Mouse (Mus musculus) forebrain, embryonic 16.5 days (tissue): ENCODE measurements around the gene Dstyk. TPM values are rescaled to one million over a fixed set of nuclear protein-coding genes. Genes with fewer than 3 reads are reported as not detected.

Source experiments
- ATAC-seq: fragments of 200-750 bp; cut with Nextera tagmentation; 2 replicates; pipeline ENCODE4 v1.8.0; 2017; ENCODE audit warnings: mild to moderate bottlenecking, moderate library complexity
- H3K27ac ChIP-seq: fragments of 300-500 bp; sonication (generic); 2 replicates; pipeline ENCODE4 v1.5.1; 2014; ENCODE audit warnings: low read length, control low read depth
- H3K27me3 ChIP-seq: fragments of 300-500 bp; sonication (generic); replicated peaks from 2 replicates; pipeline ENCODE4 v1.6.1; 2014; ENCODE audit warnings: low read length; ENCODE audit not compliant: control insufficient read depth, insufficient read depth
- H3K36me3 ChIP-seq: fragments of 300-500 bp; sonication (generic); 2 replicates; pipeline ENCODE4 v1.6.1; 2014; ENCODE audit not compliant: control insufficient read depth, insufficient read depth
- H3K4me1 ChIP-seq: fragments of 300-500 bp; sonication (generic); replicated peaks from 2 replicates; pipeline ENCODE4 v1.6.1; 2014; ENCODE audit warnings: low read length; ENCODE audit not compliant: control insufficient read depth, insufficient read depth
- H3K4me2 ChIP-seq: fragments of 300-500 bp; sonication (generic); 2 replicates; pipeline ENCODE4 v1.6.1; 2014; ENCODE audit warnings: mild to moderate bottlenecking, low read length, control low read depth
- H3K4me3 ChIP-seq: fragments of 300-500 bp; sonication (generic); replicated peaks from 2 replicates; pipeline ENCODE4 v1.5.1; 2014; ENCODE audit warnings: mild to moderate bottlenecking, low read length, control low read depth
- H3K9ac ChIP-seq: fragments of 300-500 bp; sonication (generic); replicated peaks from 2 replicates; pipeline ENCODE4 v1.6.1; 2014; ENCODE audit warnings: low read depth, low read length, control low read depth
- H3K9me3 ChIP-seq: fragments of 300-500 bp; sonication (generic); 2 replicates; pipeline ENCODE4 v1.6.1; 2016; ENCODE audit warnings: low read length; ENCODE audit not compliant: control insufficient read depth
- WGBS: fragments of 180-500 bp; shearing (Covaris S2); extraction: QIAGEN DNeasy Blood & Tissue Kit; methylation state at CpG from one replicate; pipeline ENCODE4 v1.1.7; 2014; 5-methylcytosine and 5-hydroxymethylcytosine counted together
- polyA plus RNA-seq: library from polyadenylated mRNA; unstranded; fragments of >200 nt; fragmentation: Nextera tagmentation; extraction: Ambion mirVana; gene quantifications from 2 replicates; pipeline ENCODE4 v1.2.1, GENCODE M21; 2015

The Dstyk gene
- polyA plus RNA-seq, 1 experiment from 2014 or later, result 13.1 TPM

DNA sequence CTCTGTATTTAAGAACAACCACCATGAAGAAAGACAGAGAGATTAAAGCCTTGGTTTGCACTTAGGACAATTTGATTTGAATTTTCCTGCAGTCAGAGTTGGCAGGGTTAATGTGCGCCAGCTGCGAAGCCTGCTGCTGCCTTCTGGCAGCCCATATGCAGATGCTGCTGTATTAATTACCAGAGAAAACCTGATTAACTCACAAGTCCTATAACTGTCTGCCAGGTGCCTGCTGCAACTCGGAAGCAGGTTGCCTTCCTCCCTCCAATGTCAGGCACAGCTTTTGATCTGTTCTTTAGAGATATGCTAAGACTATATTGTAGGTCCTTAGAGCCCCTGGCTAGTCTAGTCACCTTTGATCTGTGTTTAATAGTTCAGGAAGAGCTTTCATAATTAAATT is 13.5 kb downstream of the Dstyk start:
- Histone ChIP-seq H3K27me3 (no peaks in the 10 kb centered on the region), H3K4me3 (no peak overlapping the region), H3K27ac (peak overlapping the region; percentile 55), H3K9ac (no peak overlapping the region), H3K4me2 (no peak overlapping the region), H3K4me1 (peaks cover 29% of the 10 kb centered on the region), H3K9me3 (no peaks in the 10 kb centered on the region), H3K36me3 (peaks cover 5% of the 10 kb centered on the region; the same call in 1 of the 2 replicates)
- peak; percentile 66 for ATAC-seq
- WGBS, result 25% methylated on average over 3 of the region's 3 CpGs

DNA sequence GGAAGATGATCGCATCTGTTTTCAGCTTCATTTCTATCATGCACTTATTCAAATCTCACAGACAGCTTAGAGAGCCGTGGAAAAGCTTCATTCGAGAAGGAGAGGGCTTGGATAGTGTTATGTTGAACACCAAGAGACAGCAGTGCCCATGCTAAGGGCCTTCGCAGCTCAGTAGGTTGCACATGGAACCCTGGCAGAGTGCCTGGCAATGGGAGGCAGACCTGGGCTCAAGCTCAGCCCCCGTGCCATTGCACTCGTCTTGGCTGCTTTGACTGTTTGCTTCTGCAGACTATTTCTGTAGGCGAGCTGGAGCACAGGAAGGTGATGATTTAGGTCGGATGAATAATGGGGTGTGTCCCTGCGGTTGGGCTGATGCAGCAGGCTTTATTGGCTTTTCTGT is 14.4 kb downstream of the Dstyk start:
- H3K9ac ChIP-seq, result no peak overlapping the region
- no peak overlapping the region for H3K4me3 ChIP-seq
- H3K9me3 ChIP-seq, result no peaks in the 10 kb centered on the region
- peak overlapping the region; percentile 55 for H3K27ac ChIP-seq
- 54% methylated on average over 9 of the region's 9 CpGs for WGBS
- peaks cover 29% of the 10 kb centered on the region for H3K4me1 ChIP-seq
- H3K36me3 ChIP-seq, result peaks cover 5% of the 10 kb centered on the region; the same call in 1 of the 2 replicates
- H3K4me2 ChIP-seq, result no peak overlapping the region
- no peaks in the 10 kb centered on the region for H3K27me3 ChIP-seq
- peak; percentile 49 for ATAC-seq

DNA sequence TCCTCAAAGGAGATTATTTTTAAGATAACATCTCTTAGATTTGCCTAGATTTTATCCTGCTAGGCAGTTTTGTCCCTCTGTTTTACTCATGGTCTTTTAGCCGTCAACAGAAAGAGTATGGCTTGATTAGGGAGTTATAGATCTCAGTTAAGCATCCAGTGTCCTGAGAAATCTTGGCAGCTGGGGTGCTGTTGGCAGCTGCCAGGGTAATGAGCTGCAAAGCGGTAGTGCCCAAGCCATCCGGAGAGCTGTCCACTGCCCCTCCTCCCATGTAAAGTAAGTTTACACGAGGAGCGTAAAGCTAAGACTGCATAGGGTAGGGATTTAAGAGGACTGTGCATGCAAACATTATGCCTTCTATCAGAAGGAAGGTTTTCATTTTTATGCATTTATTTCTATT is 16.0 kb downstream of the Dstyk start:
- H3K27me3 ChIP-seq, result no peaks in the 10 kb centered on the region
- no peak overlapping the region for H3K4me2 ChIP-seq
- H3K9me3 ChIP-seq, result no peaks in the 10 kb centered on the region
- WGBS, result 55% methylated on average over 5 of the region's 5 CpGs
- H3K9ac ChIP-seq, result no peak overlapping the region
- peaks cover 29% of the 10 kb centered on the region for H3K4me1 ChIP-seq
- H3K27ac ChIP-seq, result no peak overlapping the region
- peaks cover 5% of the 10 kb centered on the region; the same call in 1 of the 2 replicates for H3K36me3 ChIP-seq
- H3K4me3 ChIP-seq, result no peak overlapping the region
- ATAC-seq, result no peak

DNA sequence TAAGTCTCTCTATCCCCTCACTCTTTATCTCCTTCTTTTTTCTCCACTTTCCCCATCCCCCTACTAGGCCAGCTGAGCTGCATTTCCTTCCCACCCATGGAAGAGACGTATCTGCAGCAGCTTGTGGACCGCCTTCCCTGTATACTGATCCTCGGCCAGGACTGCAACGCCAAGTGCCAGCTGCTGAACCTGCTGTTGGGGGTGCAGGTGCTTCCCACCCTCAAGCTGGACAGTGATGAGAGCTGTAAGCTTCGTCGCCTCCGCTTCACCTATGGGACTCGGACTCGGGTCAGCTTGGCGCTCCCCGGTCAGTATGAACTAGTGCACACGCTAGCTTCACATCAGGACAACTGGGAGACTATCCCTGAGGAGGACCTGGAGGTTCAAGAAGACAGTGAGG is 16.7 kb downstream of the Dstyk start:
- H3K4me1 ChIP-seq, result peaks cover 29% of the 10 kb centered on the region
- no peak for ATAC-seq
- WGBS, result 90% methylated on average over 12 of the region's 12 CpGs
- no peak overlapping the region for H3K27ac ChIP-seq
- no peaks in the 10 kb centered on the region for H3K9me3 ChIP-seq
- peaks cover 5% of the 10 kb centered on the region; the same call in 1 of the 2 replicates for H3K36me3 ChIP-seq
- H3K9ac ChIP-seq, result no peak overlapping the region
- H3K4me2 ChIP-seq, result no peak overlapping the region
- H3K27me3 ChIP-seq, result no peaks in the 10 kb centered on the region
- H3K4me3 ChIP-seq, result no peak overlapping the region

DNA sequence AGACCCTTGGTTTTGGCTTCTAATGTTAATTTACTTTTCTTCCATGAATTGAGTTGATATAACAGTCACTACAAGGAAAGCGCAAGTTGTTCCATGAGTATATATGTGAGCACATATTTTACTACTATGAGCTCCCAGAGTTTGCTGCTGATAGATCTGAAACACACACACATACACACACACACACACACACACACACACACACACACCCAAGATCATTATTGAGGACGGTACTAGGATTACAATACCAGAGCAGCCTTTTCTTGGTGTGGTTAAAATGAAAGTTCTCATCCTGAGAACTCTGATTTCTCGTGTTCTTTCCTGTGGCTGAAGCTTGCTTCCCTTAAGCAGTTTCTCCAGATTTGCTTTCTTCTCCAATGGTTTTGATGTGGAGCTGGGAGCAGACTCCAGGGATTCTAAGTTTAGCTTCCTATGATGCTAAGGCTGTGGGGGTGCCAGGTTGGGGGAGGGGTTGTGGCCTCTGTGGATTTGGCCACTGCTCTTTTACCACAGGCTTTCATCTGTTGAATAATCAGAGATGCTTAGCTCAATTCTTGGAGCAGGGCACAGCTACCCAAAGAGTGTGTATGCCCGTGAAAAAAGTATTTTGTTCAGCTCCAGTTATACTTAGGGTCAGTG is 19.1 kb downstream of the Dstyk start:
- H3K36me3 ChIP-seq, result peaks cover 10% of the 10 kb centered on the region; the same call in 1 of the 2 replicates
- H3K4me1 ChIP-seq, result peaks cover 17% of the 10 kb centered on the region
- no peaks in the 10 kb centered on the region for H3K27me3 ChIP-seq
- H3K4me2 ChIP-seq, result no peak overlapping the region
- no peak overlapping the region for H3K27ac ChIP-seq
- no peak for ATAC-seq
- 67% methylated on average over 4 of the region's 4 CpGs for WGBS
- no peak overlapping the region for H3K9ac ChIP-seq
- no peaks in the 10 kb centered on the region for H3K9me3 ChIP-seq
- no peak overlapping the region for H3K4me3 ChIP-seq

DNA sequence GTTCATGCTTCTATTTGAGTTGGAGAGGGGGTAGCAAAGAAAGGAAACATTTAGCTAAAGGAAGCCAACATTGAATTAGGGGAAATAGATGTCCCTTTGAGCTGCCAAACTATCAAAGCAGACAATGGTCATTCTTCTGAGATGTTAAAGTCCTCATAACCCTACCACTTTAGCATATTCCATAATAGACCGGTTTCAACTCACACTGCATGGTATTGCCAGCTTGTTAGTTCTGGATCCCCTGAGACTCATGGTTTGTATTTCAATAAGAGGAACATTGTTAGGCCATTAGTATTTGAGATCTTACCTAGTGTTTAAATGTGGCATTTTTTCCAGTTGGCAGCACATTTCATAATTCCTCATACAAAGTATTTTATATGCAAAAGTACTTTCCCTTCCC is 19.6 kb downstream of the Dstyk start:
- H3K4me1 ChIP-seq, result peaks cover 12% of the 10 kb centered on the region
- H3K4me2 ChIP-seq, result no peak overlapping the region
- no peak overlapping the region for H3K9ac ChIP-seq
- no peaks in the 10 kb centered on the region for H3K9me3 ChIP-seq
- 82% methylated on average over 1 of the region's 1 CpGs for WGBS
- no peak for ATAC-seq
- H3K36me3 ChIP-seq, result peaks cover 10% of the 10 kb centered on the region; the same call in 1 of the 2 replicates
- H3K27me3 ChIP-seq, result no peaks in the 10 kb centered on the region
- H3K4me3 ChIP-seq, result no peak overlapping the region
- H3K27ac ChIP-seq, result no peak overlapping the region

DNA sequence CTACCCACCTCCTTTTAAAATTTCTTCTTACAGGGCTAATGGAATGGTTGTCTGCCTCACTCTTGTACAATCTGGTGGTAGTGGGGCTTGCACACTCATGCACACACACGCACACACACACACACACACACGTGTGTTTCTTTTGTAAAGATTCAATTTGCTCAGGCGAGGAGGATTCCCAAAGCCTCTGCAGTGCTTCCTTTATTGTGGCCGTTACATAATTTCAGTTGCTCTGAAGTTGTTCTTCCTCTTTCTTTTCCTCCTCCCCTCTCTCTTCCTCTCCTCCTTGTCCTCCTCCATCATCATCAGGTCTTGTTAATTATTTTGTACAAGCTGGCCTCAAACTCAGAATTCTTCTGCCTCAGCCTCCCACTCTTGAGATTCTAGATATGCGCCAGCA is 20.0 kb downstream of the Dstyk start:
- peaks cover 10% of the 10 kb centered on the region; the same call in 1 of the 2 replicates for H3K36me3 ChIP-seq
- H3K9ac ChIP-seq, result no peak overlapping the region
- H3K27ac ChIP-seq, result no peak overlapping the region
- no peak overlapping the region for H3K4me3 ChIP-seq
- H3K27me3 ChIP-seq, result no peaks in the 10 kb centered on the region
- peaks cover 9% of the 10 kb centered on the region for H3K4me1 ChIP-seq
- H3K9me3 ChIP-seq, result no peaks in the 10 kb centered on the region
- WGBS, result 87% methylated on average over 5 of the region's 5 CpGs
- ATAC-seq, result no peak
- no peak overlapping the region for H3K4me2 ChIP-seq

DNA sequence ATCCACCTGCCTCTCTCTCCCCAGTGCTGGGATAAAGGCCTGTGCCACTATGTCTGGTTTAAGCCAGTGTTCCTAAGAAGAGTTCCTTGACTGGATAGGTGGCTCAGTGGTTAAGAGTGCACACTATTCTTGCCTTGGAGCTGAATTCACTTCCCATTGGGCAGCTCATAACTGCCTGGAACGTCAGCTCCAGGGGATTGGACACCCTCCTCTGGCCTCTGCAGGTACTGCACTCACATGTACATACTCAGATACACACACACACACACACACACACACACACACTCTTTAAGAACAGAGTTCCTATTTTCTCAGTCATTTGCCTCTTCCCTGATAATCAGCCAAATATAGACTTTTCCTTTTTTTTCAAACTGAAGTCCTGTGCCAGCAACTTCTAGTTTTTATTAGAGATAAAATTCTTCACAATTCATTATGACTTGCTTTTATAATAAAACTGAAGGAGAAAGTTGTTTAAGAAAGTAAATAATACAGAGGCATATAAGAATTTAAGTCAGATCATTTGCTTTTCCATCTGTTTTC is 23.6 kb downstream of the Dstyk start:
- H3K4me2 ChIP-seq, result no peak overlapping the region
- 74% methylated on average over 1 of the region's 1 CpGs for WGBS
- no peaks in the 10 kb centered on the region for H3K27me3 ChIP-seq
- no peak for ATAC-seq
- H3K36me3 ChIP-seq, result peaks cover 5% of the 10 kb centered on the region; the same call in 1 of the 2 replicates
- H3K9ac ChIP-seq, result no peak overlapping the region
- no peaks in the 10 kb centered on the region for H3K9me3 ChIP-seq
- no peaks in the 10 kb centered on the region for H3K4me1 ChIP-seq
- no peak overlapping the region for H3K4me3 ChIP-seq
- no peak overlapping the region for H3K27ac ChIP-seq

DNA sequence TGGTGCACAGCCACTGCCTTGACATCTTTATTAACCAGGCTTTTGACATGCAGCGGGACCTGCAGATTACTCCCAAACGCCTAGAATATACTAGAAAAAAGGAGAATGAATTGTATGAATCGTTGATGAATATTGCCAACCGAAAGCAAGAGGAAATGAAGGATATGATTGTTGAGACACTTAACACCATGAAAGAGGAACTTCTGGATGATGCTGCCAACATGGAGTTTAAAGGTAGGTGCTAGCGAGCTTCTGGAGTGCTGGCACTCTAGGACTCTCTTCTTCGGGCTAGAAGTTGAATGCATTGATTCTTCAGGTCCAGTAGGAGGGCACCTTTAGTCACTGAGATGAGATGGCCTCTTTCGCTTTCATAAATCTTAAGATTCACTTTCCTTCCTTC is 32.4 kb downstream of the Dstyk start:
- WGBS, result 95% methylated on average over 7 of the region's 7 CpGs
- ATAC-seq, result no peak
- no peaks in the 10 kb centered on the region for H3K9me3 ChIP-seq
- no peaks in the 10 kb centered on the region for H3K4me1 ChIP-seq
- no peak overlapping the region for H3K27ac ChIP-seq
- H3K4me2 ChIP-seq, result no peak overlapping the region
- no peaks in the 10 kb centered on the region for H3K27me3 ChIP-seq
- H3K9ac ChIP-seq, result no peak overlapping the region
- H3K36me3 ChIP-seq, result peaks cover 20% of the 10 kb centered on the region
- H3K4me3 ChIP-seq, result no peak overlapping the region
